16 mouse cellular contexts compared by ENCODE assay signal in the genomic region with DNA sequence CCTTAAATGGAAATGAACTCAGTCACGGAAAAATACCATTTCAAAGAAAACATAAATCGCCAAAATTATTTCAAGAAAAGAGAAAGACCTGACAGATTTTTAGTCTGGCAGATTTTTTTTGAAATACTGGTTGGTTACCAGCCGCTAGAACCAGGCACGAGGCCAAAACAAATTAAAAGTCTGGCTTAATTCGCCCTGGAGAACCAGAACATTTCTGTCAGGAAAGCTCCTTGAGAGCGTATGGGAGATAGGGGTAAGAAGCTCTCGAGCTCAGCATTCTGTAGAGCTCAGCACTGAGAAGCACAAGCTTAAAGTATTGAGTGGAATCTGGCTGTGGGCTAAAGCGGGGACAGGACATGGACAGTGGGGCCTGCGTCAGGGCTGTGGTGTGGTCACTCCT. TPM values are rescaled to one million over a fixed set of nuclear protein-coding genes. Genes with fewer than 3 reads are reported as not detected.
DNase-seq lines count a peak whose midpoint lies in the region; ATAC-seq and TF ChIP-seq lines count a peak whose summit lies in the region.
"Had no signal": no experiment of that assay in that cellular context is flagged by ENCODE, and none has a peak within 500 bp of the region (broad histone marks: within the 10 kb centered on the region; RNA-seq: fewer than 3 reads in every experiment).

No protein-coding gene starts in this region.

- no peaks in the 10 kb centered on the region for H3K4me1 ChIP-seq in embryonic facial prominence, embryonic 14.5 days (ENCODE audit: control insufficient read depth, insufficient read depth, low read length)
- no peaks in the 10 kb centered on the region for H3K4me1 ChIP-seq in embryonic facial prominence, embryonic 10.5 days
- H3K4me1 ChIP-seq in kidney, embryonic 14.5 days (ENCODE audit: control insufficient read depth, insufficient read depth, low read length) = no peaks in the 10 kb centered on the region
- no peaks in the 10 kb centered on the region for H3K4me1 ChIP-seq in lung, embryonic 14.5 days (ENCODE audit: insufficient read depth)
- H3K4me1 ChIP-seq: heart, embryonic 12.5 days; limb, embryonic 15.5 days had no signal

- H3K27ac ChIP-seq in embryonic facial prominence, embryonic 14.5 days (replicated peaks; ENCODE audit: low read depth, low read length) = no peak overlapping the region
- H3K27ac ChIP-seq in embryonic facial prominence, embryonic 10.5 days (replicated peaks) = no peak overlapping the region
- H3K27ac ChIP-seq in kidney, embryonic 14.5 days (ENCODE audit: low read depth, low read length) = no peak overlapping the region
- H3K27ac ChIP-seq in lung, embryonic 14.5 days (ENCODE audit: low read depth) = no peak overlapping the region
- H3K27ac ChIP-seq: limb, embryonic 15.5 days; macrophage had no signal

- WGBS in embryonic facial prominence, embryonic 14.5 days = 76% methylated on average over 9 of the region's 9 CpGs
- WGBS in embryonic facial prominence, embryonic 10.5 days = 95% methylated on average over 9 of the region's 9 CpGs
- 73% methylated on average over 9 of the region's 9 CpGs for WGBS in kidney, embryonic 14.5 days
- WGBS in lung, embryonic 14.5 days = 75% methylated on average over 9 of the region's 9 CpGs

- DNase-seq in embryonic facial prominence, embryonic 14.5 days (ENCODE audit: low spot score) = peak; percentile 18
- no peak for DNase-seq in embryonic facial prominence, embryonic 10.5 days (ENCODE audit: low spot score)
- peak; percentile 54 for DNase-seq in kidney, postnatal 10 days
- DNase-seq in lung, embryonic 14.5 days = peak; percentile 21
- DNase-seq in lung, postnatal 10 days = no peak
- DNase-seq in layer of hippocampus, adult 9-11 months = peak; percentile 61
- DNase-seq in T-cell, adult 2 months (ENCODE audit: low spot score) = no peak
- DNase-seq: cerebellum, adult 18-20 months; gastrocnemius, postnatal 25 days; midbrain, embryonic 14.5 days; thymus, adult 18-20 months had no signal

- no peaks in the 10 kb centered on the region for H3K27me3 ChIP-seq in embryonic facial prominence, embryonic 14.5 days (replicated peaks; ENCODE audit: control insufficient read depth, insufficient read depth, low read length)
- no peaks in the 10 kb centered on the region for H3K27me3 ChIP-seq in embryonic facial prominence, embryonic 10.5 days (replicated peaks; ENCODE audit: low read depth, poor library complexity, severe bottlenecking)
- H3K27me3 ChIP-seq in kidney, embryonic 14.5 days (ENCODE audit: control insufficient read depth, insufficient read depth, low read length) = no peaks in the 10 kb centered on the region
- H3K27me3 ChIP-seq in lung, embryonic 14.5 days (ENCODE audit: insufficient read depth, low read length) = no peaks in the 10 kb centered on the region
- H3K27me3 ChIP-seq: heart, embryonic 12.5 days; limb, embryonic 15.5 days had no signal

- no peak overlapping the region for H3K4me2 ChIP-seq in embryonic facial prominence, embryonic 14.5 days (ENCODE audit: low read depth, low read length)
- no peak overlapping the region for H3K4me2 ChIP-seq in kidney, embryonic 14.5 days (replicated peaks; ENCODE audit: low read depth, low read length)
- H3K4me2 ChIP-seq in lung, embryonic 14.5 days = no peak overlapping the region
- H3K4me2 ChIP-seq: heart, embryonic 12.5 days; limb, embryonic 15.5 days had no signal

- no peak overlapping the region for H3K9ac ChIP-seq in embryonic facial prominence, embryonic 14.5 days (ENCODE audit: low read depth, low read length)
- H3K9ac ChIP-seq in kidney, embryonic 14.5 days (ENCODE audit: low read depth, low read length) = no peak overlapping the region
- H3K9ac ChIP-seq in lung, embryonic 14.5 days = no peak overlapping the region
- H3K9ac ChIP-seq: heart, embryonic 12.5 days; limb, embryonic 15.5 days had no signal

- no peaks in the 10 kb centered on the region for H3K9me3 ChIP-seq in embryonic facial prominence, embryonic 14.5 days (ENCODE audit: control insufficient read depth, low read length)
- H3K9me3 ChIP-seq in embryonic facial prominence, embryonic 10.5 days = no peaks in the 10 kb centered on the region
- no peaks in the 10 kb centered on the region for H3K9me3 ChIP-seq in kidney, embryonic 14.5 days (ENCODE audit: control insufficient read depth, low read length)
- H3K9me3 ChIP-seq in lung, embryonic 14.5 days (ENCODE audit: low read depth, low read length) = no peaks in the 10 kb centered on the region
- H3K9me3 ChIP-seq: heart, embryonic 12.5 days; limb, embryonic 15.5 days had no signal

- H3K4me3 ChIP-seq in embryonic facial prominence, embryonic 14.5 days (ENCODE audit: low read depth, low read length) = no peak overlapping the region
- no peak overlapping the region for H3K4me3 ChIP-seq in embryonic facial prominence, embryonic 10.5 days
- H3K4me3 ChIP-seq in kidney, embryonic 14.5 days (ENCODE audit: low read length) = no peak overlapping the region
- H3K4me3 ChIP-seq in lung, embryonic 14.5 days (ENCODE audit: low read depth, low read length) = no peak overlapping the region
- H3K4me3 ChIP-seq: heart, embryonic 12.5 days; limb, embryonic 15.5 days had no signal

- TF ChIP-seq CTCF in lung, embryonic 14.5 days (IDR thresholded peaks at IDR 0.05; ENCODE audit: low read depth) = no peak

- H3K36me3 ChIP-seq in embryonic facial prominence, embryonic 14.5 days (ENCODE audit: control insufficient read depth, insufficient read depth, low read length) = peaks cover 97% of the 10 kb centered on the region
- H3K36me3 ChIP-seq in embryonic facial prominence, embryonic 10.5 days (replicated peaks) = peaks cover 99% of the 10 kb centered on the region
- peaks cover 92% of the 10 kb centered on the region for H3K36me3 ChIP-seq in kidney, embryonic 14.5 days (ENCODE audit: control insufficient read depth, insufficient read depth, low read length)
- peaks cover 92% of the 10 kb centered on the region for H3K36me3 ChIP-seq in lung, embryonic 14.5 days (ENCODE audit: insufficient read depth)

- ATAC-seq in embryonic facial prominence, embryonic 14.5 days (ENCODE audit: low read depth) = no peak
- ATAC-seq in kidney, embryonic 14.5 days (ENCODE audit: low FRiP score, low TSS enrichment) = no peak
- no peak for ATAC-seq in lung, embryonic 14.5 days (ENCODE audit: insufficient read depth)
- ATAC-seq: intestine, embryonic 16.5 days had no signal

RNA-seq across cellular contexts. Expression of gene Mmp17, which starts 38.2 kb away (rescaled TPM):
- polyA plus RNA-seq in embryonic facial prominence, embryonic 14.5 days (2014; fragmentation: Nextera tagmentation; extraction: Ambion mirVana) = 2.1 and 2.6 TPM in 2 replicates
- 2.1 and 3.4 TPM in 2 replicates for polyA plus RNA-seq in embryonic facial prominence, embryonic 10.5 days (2016; fragmentation: Nextera tagmentation; extraction: Ambion mirVana)
- 2.0 TPM in 2 replicates for polyA plus RNA-seq in kidney, embryonic 14.5 days (2014; fragmentation: Nextera tagmentation; extraction: Ambion mirVana)
- polyA plus RNA-seq in lung, embryonic 14.5 days (2014; fragmentation: Nextera tagmentation; extraction: Ambion mirVana) = 1.4 and 1.5 TPM in 2 replicates
- polyA plus RNA-seq: macrophage had no signal

RNA-seq across cellular contexts. Expression of gene Sfswap, which starts 44.8 kb away (rescaled TPM):
- polyA plus RNA-seq in embryonic facial prominence, embryonic 14.5 days (2014; fragmentation: Nextera tagmentation; extraction: Ambion mirVana) = 44.4 and 44.5 TPM in 2 replicates
- polyA plus RNA-seq in embryonic facial prominence, embryonic 10.5 days (2016; fragmentation: Nextera tagmentation; extraction: Ambion mirVana) = 43.0 and 43.7 TPM in 2 replicates
- 53.2 and 56.6 TPM in 2 replicates for polyA plus RNA-seq in kidney, embryonic 14.5 days (2014; fragmentation: Nextera tagmentation; extraction: Ambion mirVana)
- polyA plus RNA-seq in lung, embryonic 14.5 days (2014; fragmentation: Nextera tagmentation; extraction: Ambion mirVana) = 52.4 and 57.3 TPM in 2 replicates

Comparison
In these comparisons a context has a peak if more than half of its experiments do, and no peak if none do; other contexts are left out.
1. DNase-seq: peak in embryonic facial prominence, embryonic 14.5 days (single experiment), kidney, postnatal 10 days (single experiment), lung, embryonic 14.5 days (single experiment) and layer of hippocampus, adult 9-11 months (single experiment); none in embryonic facial prominence, embryonic 10.5 days (single experiment), lung, postnatal 10 days (single experiment) and T-cell, adult 2 months (single experiment).